ENCODE assay signal across 20 mouse cellular contexts in the genomic region with DNA sequence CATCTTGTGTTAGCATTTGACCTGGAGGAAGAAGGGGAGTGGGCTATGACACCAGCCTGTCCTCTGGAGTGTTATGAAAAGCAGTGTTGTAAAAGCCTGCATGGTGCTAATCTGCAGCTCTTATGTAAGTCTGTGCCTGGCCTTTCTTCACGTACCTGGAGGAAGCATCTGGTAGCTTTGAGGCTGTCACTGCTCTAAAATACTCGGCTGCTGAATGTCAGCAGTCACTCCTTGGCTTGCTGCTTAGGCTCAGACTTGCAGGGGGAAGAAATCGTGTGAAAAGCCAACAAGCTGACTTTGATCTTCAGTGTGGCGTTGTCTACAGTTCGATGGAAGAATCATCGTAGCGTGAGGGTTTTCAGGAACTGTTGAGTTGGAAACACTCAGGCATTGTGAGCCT. TPM values are rescaled to one million over a fixed set of nuclear protein-coding genes. Genes with fewer than 3 reads are reported as not detected.
DNase-seq lines count a peak whose midpoint lies in the region; ATAC-seq and TF ChIP-seq lines count a peak whose summit lies in the region.
"Had no signal": no experiment of that assay in that cellular context is flagged by ENCODE, and none has a peak within 500 bp of the region (broad histone marks: within the 10 kb centered on the region; RNA-seq: fewer than 3 reads in every experiment).

No protein-coding gene starts in this region.

- peaks cover 14% of the 10 kb centered on the region for H3K4me1 ChIP-seq in heart, embryonic 11.5 days (ENCODE audit: control insufficient read depth, insufficient read depth, low read length)
- H3K4me1 ChIP-seq in heart, adult 2 months (ENCODE audit: control insufficient read depth, insufficient read depth, low read length): peaks cover 2% of the 10 kb centered on the region; the same call in 1 of the 2 replicates
- peaks cover 23% of the 10 kb centered on the region for H3K4me1 ChIP-seq in thymus, adult 2 months (replicated peaks; ENCODE audit: control insufficient read depth, insufficient read depth, low read length)

- intact Hi-C loops in heart, adult 2 months (cut with DNase I): no loop called here

- H3K9me3 ChIP-seq in heart, embryonic 11.5 days (replicated peaks; ENCODE audit: control insufficient read depth, low read length): no peaks in the 10 kb centered on the region
- H3K9me3 ChIP-seq: embryonic facial prominence, embryonic 15.5 days; G1E; kidney, embryonic 15.5 days; midbrain, embryonic 10.5 days had no signal

- 23% methylated on average over 7 of the region's 7 CpGs for WGBS in heart, embryonic 11.5 days (ENCODE audit: insufficient replicate concordance)
- 48% methylated on average over 7 of the region's 7 CpGs for WGBS in heart, adult 2 months
- WGBS in thymus, adult 2 months: 3% methylated on average over 7 of the region's 7 CpGs

- no peaks in the 10 kb centered on the region for H3K79me2 ChIP-seq in heart, adult 2 months (replicated peaks; ENCODE audit: control insufficient read depth, insufficient read depth, low read length)

- no peak overlapping the region for H3K27ac ChIP-seq in heart, embryonic 11.5 days (ENCODE audit: low read depth, low read length)
- H3K27ac ChIP-seq in heart, adult 2 months: no peak overlapping the region
- H3K27ac ChIP-seq in thymus, adult 2 months (ENCODE audit: control insufficient read depth, insufficient read depth, low read length): peak overlapping the region; percentile 27
- H3K27ac ChIP-seq: embryonic facial prominence, embryonic 15.5 days; kidney, embryonic 15.5 days; liver, embryonic 14.5 days; midbrain, embryonic 10.5 days had no signal

- no peak for DNase-seq in heart, adult 2 months
- DNase-seq in thymus, adult 2 months: peak; percentile 46
- DNase-seq in thymus, adult 18-20 months: no peak
- peak; percentile 57 for DNase-seq in thymus, postnatal 0 days (ENCODE audit: low spot score)
- no peak for DNase-seq in layer of hippocampus, adult 11-12 months (ENCODE audit: low spot score)
- no peak for DNase-seq in frontal cortex, postnatal 36 days (ENCODE audit: low spot score in 2 of 2)
- DNase-seq: adrenal gland, postnatal 36 days; cerebellum, adult 9-11 months; embryo, embryonic 11 days; gastrocnemius, postnatal 25 days; layer of hippocampus, postnatal 36 days; left cerebral cortex, postnatal 4 days; lung, postnatal 14 days; right cerebral cortex, postnatal 25 days had no signal

- no peaks in the 10 kb centered on the region for H3K36me3 ChIP-seq in heart, embryonic 11.5 days (ENCODE audit: control insufficient read depth, insufficient read depth, low read length)
- H3K36me3 ChIP-seq in heart, adult 2 months (ENCODE audit: control insufficient read depth, insufficient read depth, low read length): no peaks in the 10 kb centered on the region
- H3K36me3 ChIP-seq in thymus, adult 2 months (ENCODE audit: control insufficient read depth, insufficient read depth, low read length): no peaks in the 10 kb centered on the region
- H3K36me3 ChIP-seq: embryonic facial prominence, embryonic 15.5 days; G1E; kidney, embryonic 15.5 days; midbrain, embryonic 10.5 days had no signal

- H3K9ac ChIP-seq in heart, embryonic 11.5 days (ENCODE audit: low read depth, low read length): 0 out of 2 replicates have a peak overlapping the region, but pooled peaks have one; percentile 6
- no peak overlapping the region for H3K9ac ChIP-seq in heart, adult 2 months (ENCODE audit: low read depth, low read length)
- H3K9ac ChIP-seq: embryonic facial prominence, embryonic 15.5 days; kidney, embryonic 15.5 days; liver, embryonic 14.5 days had no signal

- H3K4me2 ChIP-seq in heart, embryonic 11.5 days: no peak overlapping the region; the same call in 1 of the 2 replicates
- H3K4me2 ChIP-seq: embryonic facial prominence, embryonic 15.5 days; kidney, embryonic 15.5 days had no signal

- TF ChIP-seq EP300 in heart, adult 2 months (IDR thresholded peaks at IDR 0.05; ENCODE audit: insufficient read depth, low read depth, low read length): no peak

- no peak overlapping the region for H3K4me3 ChIP-seq in heart, embryonic 11.5 days (ENCODE audit: low read depth, low read length)
- no peak overlapping the region for H3K4me3 ChIP-seq in heart, adult 2 months
- no peak overlapping the region for H3K4me3 ChIP-seq in thymus, adult 2 months (ENCODE audit: control insufficient read depth, insufficient read depth, low read length)
- H3K4me3 ChIP-seq: embryonic facial prominence, embryonic 15.5 days; kidney, embryonic 15.5 days; midbrain, embryonic 10.5 days had no signal

- TF ChIP-seq POLR2A in heart, adult 2 months (IDR thresholded peaks at IDR 0.05; ENCODE audit: insufficient read depth, low read depth, low read length): no peak
- TF ChIP-seq POLR2A in thymus, adult 2 months (IDR thresholded peaks at IDR 0.05; ENCODE audit: control insufficient read depth, extremely low read depth, insufficient read depth, low read length, poor library complexity): no peak

- TF ChIP-seq CTCF in heart, adult 2 months (IDR thresholded peaks at IDR 0.05): no peak
- no peak for TF ChIP-seq CTCF in thymus, adult 2 months (IDR thresholded peaks at IDR 0.05; ENCODE audit: borderline replicate concordance, control insufficient read depth, extremely low read depth, insufficient read depth, low read length, poor library complexity)

- ATAC-seq in heart, embryonic 11.5 days (replicated peaks; ENCODE audit: insufficient number of reproducible peaks, low FRiP score, low TSS enrichment): no peak

- no peaks in the 10 kb centered on the region for H3K27me3 ChIP-seq in heart, embryonic 11.5 days (ENCODE audit: control insufficient read depth, insufficient read depth, low read length)
- H3K27me3 ChIP-seq in heart, adult 2 months (ENCODE audit: control insufficient read depth, insufficient read depth, low read length): no peaks in the 10 kb centered on the region
- H3K27me3 ChIP-seq in thymus, adult 2 months (ENCODE audit: control insufficient read depth, insufficient read depth, low read length): no peaks in the 10 kb centered on the region
- H3K27me3 ChIP-seq: embryonic facial prominence, embryonic 15.5 days; kidney, embryonic 15.5 days had no signal

RNA-seq across cellular contexts. Expression of a gene that starts 0.6 kb away (rescaled TPM):
- 41.1 and 43.4 TPM in 2 replicates for polyA plus RNA-seq in heart, embryonic 11.5 days (2014; fragmentation: Nextera tagmentation; extraction: Ambion mirVana)
- 100 to 1,000 TPM; 105 to 110 TPM for total RNA-seq in heart, adult 2 months (2021)
- polyA plus RNA-seq in heart, adult 2 months (2012; rRNA removed): 53.7 and 79.2 TPM in 2 replicates
- polyA plus RNA-seq in thymus, adult 2 months (2012; rRNA removed): 145 and 167 TPM in 2 replicates
- polyA plus RNA-seq in thymus, postnatal 0 days (2015; fragmentation: Nextera tagmentation; extraction: Ambion mirVana): 64.4 and 79.1 TPM in 2 replicates

Comparison
In these comparisons a context has a peak if more than half of its experiments do, and no peak if none do; other contexts are left out.
1. DNase-seq: peak in thymus, adult 2 months (single experiment) and thymus, postnatal 0 days (single experiment); none in heart, adult 2 months (0 of 2), thymus, adult 18-20 months (0 of 2), layer of hippocampus, adult 11-12 months (single experiment) and frontal cortex, postnatal 36 days (0 of 2).